Mouse (Mus musculus): ENCODE results near the gene Vmn2r102.

The Vmn2r102 gene

GRCm38 (mm10) chr17:19660028-19660427, at the start of gene Vmn2r102:
Gene Vmn2r102, plus strand, starts transcription at chr17:19660328.
- DNase-seq (ENCODE audit: low read depth, low spot score): no peak

GRCm38 (mm10) chr17:19629328-19629727, 30.8 kb upstream of the Vmn2r102 start:
- no peak for DNase-seq (ENCODE audit: low read depth, low spot score)

- no peak for DNase-seq (ENCODE audit: low read depth, low spot score)
Measured at GRCm38 (mm10) chr17:19658447-19658846, 1.7 kb upstream of the Vmn2r102 start.

GRCm38 (mm10) chr17:19692062-19692461, 31.9 kb downstream of the Vmn2r102 start:
- DNase-seq (ENCODE audit: low read depth, low spot score): no peak

Data from mesoderm, embryonic 11.5 days (tissue).